Mouse (Mus musculus): Measurements from ENCODE around the gene Iffo1.

The Iffo1 gene

GRCm38 (mm10) chr6:125145001-125145400 lies at the start of gene Iffo1:
Gene Iffo1, plus strand, starts transcription at chr6:125145241.
- peak; percentile 86 for DNase-seq (ENCODE audit: low read depth, low spot score)

- peak; percentile 87 for DNase-seq (ENCODE audit: low read depth, low spot score)
These were observed 49.4 kb upstream of the Iffo1 start, which contains the start of gene Chd4 for GRCm38 (mm10) chr6:125095391-125096278. Gene Chd4, plus strand, starts transcription at chr6:125095981.

- DNase-seq (ENCODE audit: low read depth, low spot score): no peak
These were observed 48.8 kb upstream of the Iffo1 start for GRCm38 (mm10) chr6:125096279-125096596.

- no peak for DNase-seq (ENCODE audit: low read depth, low spot score)
These were observed 48.3 kb upstream of the Iffo1 start for GRCm38 (mm10) chr6:125096597-125097345.

- DNase-seq (ENCODE audit: low read depth, low spot score): no peak
These were observed 47.7 kb upstream of the Iffo1 start for GRCm38 (mm10) chr6:125097346-125097689.

GRCm38 (mm10) chr6:125097951-125098350 lies 47.1 kb upstream of the Iffo1 start:
- no peak for DNase-seq (ENCODE audit: low read depth, low spot score)

- DNase-seq (ENCODE audit: low read depth, low spot score): no peak
These were observed 46.5 kb upstream of the Iffo1 start for GRCm38 (mm10) chr6:125098513-125098912.

GRCm38 (mm10) chr6:125099421-125099971 lies 45.5 kb upstream of the Iffo1 start:
- no peak for DNase-seq (ENCODE audit: low read depth, low spot score)

- no peak for DNase-seq (ENCODE audit: low read depth, low spot score)
These were observed 43.6 kb upstream of the Iffo1 start for GRCm38 (mm10) chr6:125101444-125101843.

GRCm38 (mm10) chr6:125104223-125104622 lies 40.8 kb upstream of the Iffo1 start:
- DNase-seq (ENCODE audit: low read depth, low spot score): no peak

GRCm38 (mm10) chr6:125107705-125108104 lies 37.3 kb upstream of the Iffo1 start:
- no peak for DNase-seq (ENCODE audit: low read depth, low spot score)

GRCm38 (mm10) chr6:125109371-125109770 lies 35.7 kb upstream of the Iffo1 start:
- no peak for DNase-seq (ENCODE audit: low read depth, low spot score)

- DNase-seq (ENCODE audit: low read depth, low spot score): no peak
These were observed 34.1 kb upstream of the Iffo1 start for GRCm38 (mm10) chr6:125110927-125111326.

GRCm38 (mm10) chr6:125112553-125112952 lies 32.5 kb upstream of the Iffo1 start:
- DNase-seq (ENCODE audit: low read depth, low spot score): no peak

- no peak for DNase-seq (ENCODE audit: low read depth, low spot score)
These were observed 25.7 kb upstream of the Iffo1 start for GRCm38 (mm10) chr6:125119387-125119786.

GRCm38 (mm10) chr6:125128724-125129123 lies 16.3 kb upstream of the Iffo1 start:
- no peak for DNase-seq (ENCODE audit: low read depth, low spot score)

GRCm38 (mm10) chr6:125129710-125130402 lies 15.2 kb upstream of the Iffo1 start:
- no peak for DNase-seq (ENCODE audit: low read depth, low spot score)

- DNase-seq (ENCODE audit: low read depth, low spot score): peak; percentile 92
These were observed 13.5 kb upstream of the Iffo1 start, which contains the start of gene Nop2 for GRCm38 (mm10) chr6:125131302-125132156. Gene Nop2, plus strand, starts transcription at chr6:125131909.

- no peak for DNase-seq (ENCODE audit: low read depth, low spot score)
These were observed 12.6 kb upstream of the Iffo1 start for GRCm38 (mm10) chr6:125132470-125132869.

GRCm38 (mm10) chr6:125137002-125137671 lies 7.9 kb upstream of the Iffo1 start:
- no peak for DNase-seq (ENCODE audit: low read depth, low spot score)

Measured in embryo, embryonic 11.5 days (tissue).